Mouse (Mus musculus): ENCODE data around the gene Dbf4. TPM values are rescaled to one million over a fixed set of nuclear protein-coding genes. Genes with fewer than 3 reads are reported as not detected.

Dbf4 gene
- total and polyA plus RNA-seq, 3 experiments: 50.0 to 119 (median 103) TPM

GRCm38 (mm10) chr5:8422932-8423928 lies 714 bp upstream of the Dbf4 start (continued):
- TF ChIP-seq SMC3 (IDR thresholded peaks at IDR 0.05; ENCODE audit: low read depth, low read length) (peak; percentile 4; the same call in 1 of the 2 replicates), CHD2 (IDR thresholded peaks at IDR 0.05; ENCODE audit: low read length) (no peak), E2F4 (IDR thresholded peaks at IDR 0.05; ENCODE audit: insufficient replicate concordance, low read depth, low read length) (0 out of 2 replicates have a peak, but pooled peaks have one; percentile 16), TBP (conservative IDR thresholded peaks at IDR 0.05; ENCODE audit: low read depth, low read length) (no peak), NELFE (IDR thresholded peaks at IDR 0.05; ENCODE audit: low read depth, low read length) (no peak), ELF1 (IDR thresholded peaks at IDR 0.05; ENCODE audit: low read depth, low read length) (no peak), MAZ (IDR thresholded peaks at IDR 0.05; ENCODE audit: low read depth, low read length) (no peak), USF1 (IDR thresholded peaks at IDR 0.05; ENCODE audit: low read depth, low read length) (no peak), TCF12 (IDR thresholded peaks at IDR 0.05; ENCODE audit: low read depth, low read length) (no peak; the same call in 1 of the 2 replicates), CHD1 (IDR thresholded peaks at IDR 0.05; ENCODE audit: low read depth, low read length) (peak; percentile 52; the same call in 1 of the 2 replicates), SIN3A (IDR thresholded peaks at IDR 0.05; ENCODE audit: low read length) (peak; percentile 22; the same call in 1 of the 2 replicates), MAX (IDR thresholded peaks at IDR 0.05; ENCODE audit: low read length) (peak; percentile 30; the same call in 1 of the 2 replicates), MYC (IDR thresholded peaks at IDR 0.05; ENCODE audit: low read depth, low read length) (peak; percentile 78)

GRCm38 (mm10) chr5:8421424-8421823 lies 1.1 kb downstream of the Dbf4 start:
- no peaks in the 10 kb centered on the region for H3K9me3 ChIP-seq (replicated peaks; ENCODE audit: low read length)
- no peak for DNase-seq (ENCODE audit: extremely low read depth)
- peaks cover 6 to 56% of the 10 kb centered on the region in 2 experiments for H3K4me1 ChIP-seq (ENCODE audit: control insufficient read depth in 1 of 2, insufficient read depth in 2 of 2)
- H3K27ac ChIP-seq (ENCODE audit: insufficient read depth, low read depth): no peak overlapping the region
- H3K4me2 ChIP-seq (ENCODE audit: insufficient read depth, low read depth, poor library complexity, severe bottlenecking): no peak overlapping the region; the same call in 1 of the 2 replicates
- dilution Hi-C loops (cut with MboI; ENCODE audit: extremely low pct_ligation_motif_present, extremely low pct_unique_long_range_greater_than_20kb, low sequenced_read_pairs) (no loop called here), in situ Hi-C loops (cut with MboI; ENCODE audit: low pct_ligation_motif_present, low pct_unique_long_range_greater_than_20kb, low sequenced_read_pairs) (no loop called here)
- TF ChIP-seq MAFK (IDR thresholded peaks at IDR 0.05; ENCODE audit: insufficient replicate concordance, low read length) (peak; percentile 93), TCF12 (IDR thresholded peaks at IDR 0.05; ENCODE audit: low read depth, low read length) (no peak), ZKSCAN1 (IDR thresholded peaks at IDR 0.05; ENCODE audit: borderline replicate concordance, low read depth, low read length) (no peak), ELF1 (IDR thresholded peaks at IDR 0.05; ENCODE audit: low read depth, low read length) (no peak)
- peaks cover 12 to 46% of the 10 kb centered on the region in 2 experiments for H3K36me3 ChIP-seq (replicated peaks in 1 of 2; ENCODE audit: control insufficient read depth in 1 of 2, insufficient read depth in 1 of 2, low read length in 1 of 2)
- no peaks in the 10 kb centered on the region for H3K27me3 ChIP-seq (replicated peaks)
- H3K9ac ChIP-seq (ENCODE audit: insufficient read depth, low read depth): peak overlapping the region; percentile 100; the same call in 1 of the 2 replicates
- H3K4me3 ChIP-seq (replicated peaks in 1 of 3; ENCODE audit: low read depth in 2 of 3, low read length in 2 of 3, poor library complexity in 1 of 3): peak overlapping the region; percentile 71 to 100 (median 85)
- H3K79me2 ChIP-seq (replicated peaks; ENCODE audit: control insufficient read depth, extremely low read depth, insufficient read depth, poor library complexity, severe bottlenecking): peaks cover 57% of the 10 kb centered on the region

GRCm38 (mm10) chr5:8417443-8417842 lies 5.1 kb downstream of the Dbf4 start:
- in situ Hi-C loops (cut with MboI; ENCODE audit: low pct_ligation_motif_present, low pct_unique_long_range_greater_than_20kb, low sequenced_read_pairs) (no loop called here), dilution Hi-C loops (cut with MboI; ENCODE audit: extremely low pct_ligation_motif_present, extremely low pct_unique_long_range_greater_than_20kb, low sequenced_read_pairs) (no loop called here)
- Histone ChIP-seq H3K4me3 (replicated peaks in 1 of 3; ENCODE audit: low read depth in 2 of 3, low read length in 2 of 3, poor library complexity in 1 of 3) (no peak overlapping the region), H3K27me3 (replicated peaks) (no peaks in the 10 kb centered on the region), H3K9me3 (replicated peaks; ENCODE audit: low read length) (no peaks in the 10 kb centered on the region), H3K4me2 (ENCODE audit: insufficient read depth, low read depth, poor library complexity, severe bottlenecking) (no peak overlapping the region), H3K27ac (ENCODE audit: insufficient read depth, low read depth) (no peak overlapping the region), H3K36me3 (replicated peaks in 1 of 2; ENCODE audit: control insufficient read depth in 1 of 2, insufficient read depth in 1 of 2, low read length in 1 of 2) (peaks cover 23 to 77% of the 10 kb centered on the region in 2 experiments), H3K9ac (ENCODE audit: insufficient read depth, low read depth) (no peak overlapping the region), H3K79me2 (replicated peaks; ENCODE audit: control insufficient read depth, extremely low read depth, insufficient read depth, poor library complexity, severe bottlenecking) (peaks cover 60% of the 10 kb centered on the region), H3K4me1 (ENCODE audit: control insufficient read depth in 1 of 2, insufficient read depth in 2 of 2) (peaks cover 2 to 61% of the 10 kb centered on the region in 2 experiments; a peak in 3 of 4 replicates)
- no peak for DNase-seq (ENCODE audit: extremely low read depth)
- TF ChIP-seq TBP (conservative IDR thresholded peaks at IDR 0.05; ENCODE audit: low read depth, low read length): no peak
- TF ChIP-seq MAFK (IDR thresholded peaks at IDR 0.05; ENCODE audit: insufficient replicate concordance, low read length): no peak
- no peak for TF ChIP-seq HCFC1 (IDR thresholded peaks at IDR 0.05; ENCODE audit: low read depth, low read length)
- no peak for TF ChIP-seq NRF1 (IDR thresholded peaks at IDR 0.05; ENCODE audit: low read depth, low read length)
- no peak for TF ChIP-seq SIN3A (IDR thresholded peaks at IDR 0.05; ENCODE audit: low read length)
- TF ChIP-seq MXI1 (IDR thresholded peaks at IDR 0.05; ENCODE audit: low read depth, low read length): no peak
- TF ChIP-seq NELFE (IDR thresholded peaks at IDR 0.05; ENCODE audit: low read depth, low read length): no peak
- TF ChIP-seq IRF4 (IDR thresholded peaks at IDR 0.05; ENCODE audit: low read depth, low read length): no peak
